Mouse (Mus musculus): ENCODE data around the gene Nacc2.

GRCm38 (mm10) chr2:26061018-26061666 lies 61.9 kb downstream of the Nacc2 start:
- TF ChIP-seq POLR2A (IDR thresholded peaks at IDR 0.05; ENCODE audit: low read depth, low read length) (no peak; the same call in 1 of the 2 replicates), CTCF (IDR thresholded peaks at IDR 0.05; ENCODE audit: extremely low read depth, insufficient read length, insufficient replicate concordance, low read depth, low read length) (no peak)

Data from small intestine, adult 2 months (tissue).